Mouse (Mus musculus): ENCODE results near the gene Itga4.

- TF ChIP-seq CTCF (IDR thresholded peaks at IDR 0.05) (no peak), EP300 (IDR thresholded peaks at IDR 0.05) (no peak)
Measured at GRCm38 (mm10) chr2:79278581-79278980, 23.4 kb downstream of the Itga4 start.

Measured in lung, postnatal 0 days (tissue).